Mouse (Mus musculus): ENCODE results near the gene Gpr157. TPM values are rescaled to one million over a fixed set of nuclear protein-coding genes. Genes with fewer than 3 reads are reported as not detected.

Gene Gpr157
- total RNA-seq, 2 experiments from 2014 or later, result 1.0 to 1.6 TPM

DNA sequence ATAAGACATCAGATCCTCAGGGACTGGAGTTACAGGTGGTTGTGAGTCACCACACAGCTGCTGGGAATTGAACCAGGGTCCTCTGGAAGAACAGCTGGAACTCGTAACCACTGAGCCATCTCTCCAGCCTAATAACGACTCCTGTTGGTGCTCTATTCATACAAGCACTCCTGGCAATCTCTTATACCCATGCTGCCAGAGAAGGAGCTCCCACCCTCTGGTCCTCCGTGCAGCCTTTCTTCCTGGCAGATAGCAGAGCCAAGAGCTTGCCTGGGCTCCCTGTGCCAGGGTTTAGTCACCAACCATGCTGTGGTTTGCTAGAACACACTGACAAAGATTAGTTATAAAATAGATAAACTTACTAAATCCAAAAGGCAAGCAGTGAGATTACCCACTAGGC, 22.5 kb downstream of the Gpr157 start:
- peak in 1 of 2 experiments; percentile 19 for DNase-seq (ENCODE audit: low spot score in 2 of 2)

DNA sequence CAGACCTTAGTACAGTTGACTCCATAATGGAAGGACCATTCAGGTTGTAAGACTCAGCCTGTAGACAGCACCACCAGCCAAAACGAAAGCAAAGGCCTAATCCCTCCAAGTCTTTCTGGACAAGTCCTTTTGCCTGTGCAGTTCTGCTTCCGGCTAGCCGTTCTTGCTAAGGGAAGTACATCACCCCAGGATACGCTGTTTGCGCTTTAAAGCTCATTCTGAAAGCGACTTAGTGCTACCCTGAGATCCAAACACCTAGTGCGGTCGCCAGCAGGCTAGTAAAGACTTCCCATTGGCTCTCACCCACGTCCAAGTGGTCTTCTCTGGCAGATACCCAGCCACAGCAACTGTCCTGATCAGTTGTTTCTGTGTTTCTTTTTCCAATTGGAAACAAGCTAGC, 23.2 kb downstream of the Gpr157 start:
- peak in 1 of 2 experiments; percentile 25 for DNase-seq (ENCODE audit: low spot score in 2 of 2)

DNA sequence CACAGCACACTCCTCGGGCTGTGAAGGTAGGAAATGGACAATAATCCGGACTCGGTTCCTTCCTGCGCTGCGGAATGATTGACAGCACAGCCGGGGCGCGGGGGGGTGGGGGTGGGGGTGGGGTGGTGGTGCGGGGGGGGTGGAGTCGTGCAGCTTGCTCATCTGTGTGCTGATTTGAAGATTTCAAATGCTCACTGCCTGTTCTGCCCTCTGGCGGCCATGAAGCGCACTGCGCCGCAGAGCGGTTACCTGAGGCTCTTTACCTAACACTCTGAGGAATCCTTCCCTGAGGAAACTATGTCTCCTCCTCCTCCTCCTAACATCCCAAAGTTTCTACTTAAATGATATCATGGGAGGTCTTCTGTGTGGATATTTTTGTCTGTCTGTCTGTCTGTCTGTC, 25.7 kb downstream of the Gpr157 start:
- DNase-seq (ENCODE audit: low spot score in 2 of 2), result peak; percentile 62 to 71

DNA sequence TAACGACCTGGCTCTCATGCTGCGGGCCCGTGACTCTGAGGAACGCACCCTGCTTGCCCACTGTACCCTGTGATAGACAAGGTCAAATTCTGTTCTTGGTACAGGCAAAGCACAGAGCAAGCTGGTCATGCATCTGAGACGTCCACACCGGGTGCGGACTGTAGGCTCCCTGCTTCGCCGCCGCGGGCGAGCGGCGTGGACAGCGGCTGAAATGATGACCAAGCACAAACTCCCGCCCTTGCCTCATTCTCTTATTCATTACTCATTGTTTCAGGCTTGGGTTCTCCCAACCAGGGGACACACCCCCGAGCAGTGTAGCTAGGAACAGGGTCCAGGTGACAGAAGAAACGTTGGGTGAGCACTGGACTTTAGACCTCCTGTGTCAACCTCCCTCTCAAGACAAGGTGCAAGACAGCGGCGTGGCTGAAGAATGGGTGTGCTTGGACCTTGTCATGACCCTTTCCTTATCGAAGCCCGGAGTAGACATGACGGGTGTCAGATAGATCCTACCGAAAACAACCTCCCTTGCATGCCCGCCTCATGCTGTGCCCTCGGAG, 27.4 kb downstream of the Gpr157 start:
- no peak for DNase-seq (ENCODE audit: low spot score in 2 of 2)

DNA sequence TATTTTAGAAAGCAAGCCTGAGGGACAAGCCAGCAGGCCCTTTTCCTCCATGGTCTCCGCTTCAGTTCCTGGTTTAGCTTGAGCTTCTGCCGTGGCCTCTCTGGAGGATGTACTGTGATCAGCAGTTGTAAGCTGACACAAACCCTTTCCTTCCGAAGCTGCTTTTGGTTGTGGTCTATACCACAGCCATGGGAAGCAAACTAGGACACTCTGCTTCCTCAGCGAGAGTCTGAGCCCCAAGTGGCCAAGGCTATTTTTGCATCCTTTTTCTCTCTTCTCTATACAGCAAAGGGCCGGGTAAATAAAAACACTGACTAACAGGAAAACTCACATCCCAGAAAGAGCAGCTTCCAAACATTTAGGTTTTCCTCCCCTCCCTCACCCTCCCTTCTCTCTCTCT, 30.1 kb downstream of the Gpr157 start:
- no peak for DNase-seq (ENCODE audit: low spot score in 2 of 2)

DNA sequence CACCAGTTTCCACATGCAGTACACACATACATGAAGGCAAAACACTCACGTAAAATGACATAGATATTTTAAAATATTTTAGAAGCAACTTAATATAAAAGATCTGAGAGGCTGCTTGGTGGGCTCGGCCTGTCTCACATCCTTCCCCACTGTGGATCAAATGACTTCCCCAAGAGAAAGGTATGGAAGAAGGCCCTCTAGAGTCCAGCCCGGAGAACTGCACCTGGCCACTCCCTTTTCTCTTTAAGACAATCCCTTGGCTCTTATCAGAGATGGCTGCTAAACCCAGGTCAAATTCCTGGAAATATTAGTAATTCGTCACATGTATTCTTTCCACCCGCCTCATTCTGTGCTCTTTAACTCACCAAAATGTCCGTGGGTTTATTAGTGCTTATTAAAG, 31.0 kb downstream of the Gpr157 start:
- no peak for DNase-seq (ENCODE audit: low spot score in 2 of 2)

DNA sequence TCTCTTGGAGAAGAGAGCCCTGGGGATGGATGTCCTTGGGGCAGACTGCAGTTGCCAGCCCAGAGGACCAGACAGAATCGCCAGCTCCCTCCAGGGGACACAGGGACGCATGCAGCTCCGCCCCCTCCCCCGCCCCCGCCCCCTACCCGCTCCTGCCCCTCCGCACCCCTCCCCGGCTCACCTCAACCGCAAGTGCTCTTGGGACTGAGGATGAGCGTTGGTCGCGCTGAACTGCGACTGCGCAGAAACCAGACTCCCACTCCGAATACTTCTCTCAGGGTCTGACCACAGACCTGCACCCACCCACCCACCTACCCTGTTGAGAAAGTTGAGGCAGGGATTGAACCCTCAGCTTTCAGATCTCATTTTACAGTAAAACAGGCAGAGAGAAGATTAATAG, 31.9 kb downstream of the Gpr157 start, which contains the start of gene Slc2a5:
Gene Slc2a5 (plus strand): TSS at position 229 of the 400 bp plus-strand sequence.
- no peak for DNase-seq (ENCODE audit: low spot score in 2 of 2)

DNA sequence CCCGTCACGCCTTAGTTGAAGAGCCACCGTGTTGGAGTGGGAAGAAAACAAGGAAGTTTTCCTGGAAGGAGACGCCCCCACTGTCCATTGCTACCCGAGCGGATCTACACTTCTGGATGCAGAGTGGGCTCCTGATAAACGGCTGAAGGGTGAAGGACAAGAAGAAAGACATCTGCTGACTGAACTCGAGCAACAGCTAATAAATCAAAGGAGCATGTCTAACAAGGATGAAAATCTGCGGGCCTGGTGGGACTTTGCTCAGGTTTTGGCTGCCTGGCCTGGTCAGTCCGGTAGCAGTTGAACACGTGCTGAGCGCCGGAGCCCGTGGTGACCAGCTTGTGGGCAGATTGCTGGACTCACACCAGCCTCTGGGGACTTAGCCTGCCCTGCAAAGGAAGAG, 32.5 kb downstream of the Gpr157 start:
- DNase-seq (ENCODE audit: low spot score in 2 of 2), result no peak

DNA sequence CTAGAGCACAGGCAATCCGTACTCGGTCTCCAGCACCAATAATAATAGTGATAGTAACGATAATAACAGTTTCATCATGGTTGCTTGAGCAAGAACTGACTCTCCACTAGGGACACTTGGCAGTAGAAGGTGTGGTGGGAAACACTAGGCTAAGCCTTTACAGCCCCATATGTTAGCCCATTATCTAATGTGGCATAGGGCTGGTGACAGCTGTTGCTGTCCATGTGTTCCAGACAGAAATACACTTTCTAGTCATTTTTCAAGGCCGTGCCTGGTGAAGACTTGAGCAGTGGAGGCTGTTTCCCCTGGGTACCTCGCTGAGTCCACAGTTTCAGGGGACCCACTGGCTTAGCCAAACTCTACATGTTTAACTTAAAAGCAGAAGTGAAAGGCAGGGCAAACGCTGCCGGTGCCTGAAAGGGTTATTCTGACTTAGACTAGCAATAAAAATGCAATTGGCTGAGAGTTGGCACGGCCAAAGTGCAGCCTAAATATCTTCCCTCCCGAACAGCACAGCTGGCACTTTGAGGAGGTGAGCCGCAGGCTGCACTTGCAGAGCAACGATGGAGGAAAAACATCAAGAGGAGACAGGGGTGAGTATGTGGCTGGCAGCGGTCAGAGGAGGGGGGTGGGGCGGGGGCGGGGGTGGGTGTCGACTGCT, 33.1 kb downstream of the Gpr157 start:
- no peak for DNase-seq (ENCODE audit: low spot score in 2 of 2)

DNA sequence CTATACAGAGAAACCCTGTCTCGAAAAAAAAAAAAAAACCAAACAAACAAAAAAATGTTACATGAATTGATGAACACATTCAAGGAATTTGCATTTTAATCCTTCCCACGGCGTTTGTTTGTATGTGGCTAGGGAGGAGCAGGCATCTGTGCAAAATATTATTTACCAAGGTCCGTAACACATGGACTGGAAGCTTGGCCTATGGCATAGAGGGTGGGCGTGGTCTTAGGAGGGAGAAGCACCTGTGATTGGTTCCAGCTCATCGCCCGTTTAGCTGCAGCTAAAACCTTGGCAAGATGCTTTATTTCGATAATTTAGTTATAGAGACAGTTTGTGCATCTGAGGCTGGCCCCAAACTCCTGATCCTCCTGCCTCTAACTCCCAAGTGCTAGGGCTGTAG, 34.3 kb downstream of the Gpr157 start:
- no peak for DNase-seq (ENCODE audit: low spot score in 2 of 2)

DNA sequence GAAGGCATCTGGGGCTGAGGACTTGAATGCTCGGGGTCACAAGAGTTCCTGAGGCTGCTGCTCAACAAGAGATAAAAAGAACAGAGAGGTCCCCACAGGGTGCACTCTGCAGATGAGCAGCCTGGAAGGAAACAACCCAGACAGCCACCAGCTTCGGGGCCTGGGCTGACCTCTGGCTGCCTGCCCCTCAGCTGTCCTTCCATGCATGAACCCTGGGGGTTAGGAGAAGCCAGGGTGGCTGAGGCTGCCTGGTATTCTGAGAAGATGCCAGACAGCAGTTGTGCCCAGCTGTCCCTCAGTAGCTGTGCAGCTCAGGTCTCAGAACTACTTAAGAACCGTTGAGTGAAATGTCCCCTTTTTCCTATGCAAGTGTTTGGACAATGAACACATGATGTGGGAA, 35.3 kb downstream of the Gpr157 start:
- DNase-seq (ENCODE audit: low spot score in 2 of 2), result no peak

DNA sequence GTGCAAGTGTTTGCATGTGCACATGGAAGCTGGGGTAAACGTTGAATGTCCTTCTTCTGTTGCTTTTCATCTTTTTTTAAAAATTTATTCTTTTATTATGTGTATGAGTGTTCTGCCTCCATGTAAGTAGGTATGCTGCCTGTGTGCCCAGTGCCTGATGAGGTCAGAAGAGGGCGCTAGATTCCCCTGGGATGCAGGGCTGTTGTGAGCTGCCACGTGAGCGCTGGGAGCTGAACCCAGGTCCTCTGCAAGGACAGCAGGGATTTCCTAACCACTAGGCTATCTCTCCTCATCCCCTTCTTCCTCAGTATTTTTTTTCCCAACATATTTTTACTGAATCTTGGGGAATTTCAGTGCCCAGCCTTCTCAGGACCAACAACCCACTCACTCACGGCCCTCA, 39.2 kb downstream of the Gpr157 start:
- no peak for DNase-seq (ENCODE audit: low spot score in 2 of 2)

DNA sequence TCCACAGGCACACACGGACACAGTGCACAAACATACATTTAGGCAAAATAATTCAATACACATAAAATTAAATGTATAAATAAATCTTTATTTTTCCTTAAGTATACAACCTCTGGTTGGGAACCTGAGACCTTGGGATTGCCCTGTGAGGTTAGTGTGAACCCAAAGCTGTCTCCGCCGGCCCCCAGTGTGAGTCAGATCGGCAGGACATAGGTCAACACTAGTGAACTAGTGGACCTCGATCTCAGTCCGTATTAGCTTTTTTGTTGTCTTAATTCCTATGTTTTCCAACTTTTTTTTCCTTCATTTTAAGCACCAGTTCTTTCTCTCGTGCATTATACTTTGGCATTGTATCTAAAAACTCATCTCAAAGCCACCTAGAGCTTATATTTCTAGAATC, 40.7 kb downstream of the Gpr157 start:
- no peak for DNase-seq (ENCODE audit: low spot score in 2 of 2)

DNA sequence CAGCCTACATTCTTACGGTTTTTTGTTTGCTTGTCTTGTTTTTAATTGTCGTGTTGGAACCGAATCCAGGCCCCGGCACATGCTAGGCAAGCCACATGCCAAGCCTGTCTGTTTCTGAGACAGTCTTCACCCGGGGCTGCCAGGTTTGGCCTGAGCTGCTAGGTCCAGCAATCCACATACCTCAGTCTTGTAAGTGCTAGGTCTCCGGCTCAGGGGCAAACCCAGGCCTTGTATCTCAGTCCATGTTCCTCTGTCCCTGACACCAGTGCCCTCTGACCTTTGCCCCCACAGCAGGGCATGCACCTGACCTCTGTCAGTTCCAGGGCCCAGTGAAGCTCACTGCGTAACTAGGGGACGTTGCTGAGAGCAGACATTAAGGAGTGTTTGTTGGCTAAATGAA, 41.4 kb downstream of the Gpr157 start:
- no peak for DNase-seq (ENCODE audit: low spot score in 2 of 2)

DNA sequence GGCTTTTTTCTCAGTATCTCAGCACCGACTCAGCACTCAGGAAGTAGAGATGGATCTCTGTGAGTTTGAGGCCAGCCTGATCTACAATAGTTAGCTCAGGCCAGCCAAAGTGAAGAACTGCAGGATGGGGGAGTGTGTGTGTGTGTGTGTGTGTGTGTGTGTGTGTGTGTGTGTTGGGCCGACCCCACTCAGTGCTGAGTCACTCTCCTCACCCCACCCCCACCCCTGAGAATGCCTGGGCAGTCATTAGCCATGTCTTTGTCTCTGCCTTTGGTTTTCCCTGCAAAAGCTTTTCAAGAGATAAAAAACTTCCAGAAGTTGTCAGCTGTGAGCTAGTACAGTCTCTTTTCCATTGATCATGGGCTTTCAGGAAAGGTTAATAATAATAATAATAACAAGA, 43.5 kb downstream of the Gpr157 start:
- DNase-seq (ENCODE audit: low spot score in 2 of 2), result no peak

DNA sequence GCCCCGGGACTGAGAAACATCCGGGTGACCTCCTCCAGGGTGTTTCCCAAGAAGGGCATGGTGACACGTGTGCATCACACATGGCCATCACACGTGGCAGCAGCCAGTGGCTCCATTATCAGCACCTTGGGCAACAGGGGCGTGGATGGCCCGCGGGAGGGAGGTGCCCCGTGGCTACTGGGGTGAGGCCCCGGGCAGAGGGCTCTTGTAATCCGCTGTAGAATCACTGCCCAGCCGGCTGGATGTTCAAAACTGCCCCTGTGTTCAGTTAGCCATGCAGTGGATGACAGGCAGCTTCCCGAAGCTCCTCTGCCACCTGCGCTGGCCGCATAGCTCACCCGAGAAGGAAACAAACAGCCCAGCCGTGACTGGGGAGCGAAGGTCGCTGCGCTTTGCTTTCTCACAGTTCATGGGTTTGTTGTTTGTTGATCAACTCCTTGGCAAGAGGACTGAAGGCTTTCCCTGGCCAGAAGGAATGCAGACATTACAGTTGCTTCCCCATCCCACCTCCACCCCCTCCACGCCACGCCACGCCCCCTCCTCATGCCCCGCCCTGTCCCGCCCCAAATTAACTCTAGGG, 45.6 kb downstream of the Gpr157 start:
- no peak for DNase-seq (ENCODE audit: low spot score in 2 of 2)

DNA sequence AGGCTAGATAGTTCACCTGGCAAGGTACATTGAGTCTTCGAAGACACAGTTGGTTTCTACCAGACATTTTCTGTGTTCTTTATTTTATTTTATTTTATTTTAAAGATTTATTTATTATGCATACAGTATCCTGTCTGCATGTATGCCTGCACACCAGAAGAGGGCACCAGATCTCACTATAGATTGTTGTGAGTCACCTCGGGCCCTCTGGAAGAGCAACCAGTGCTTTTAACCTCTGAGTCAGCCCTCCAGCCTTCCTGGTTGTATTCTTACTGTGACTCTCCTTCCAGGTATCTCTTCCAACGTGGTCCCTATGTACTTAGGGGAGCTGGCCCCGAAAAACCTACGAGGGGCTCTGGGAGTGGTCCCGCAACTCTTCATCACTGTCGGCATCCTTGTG, 48.1 kb downstream of the Gpr157 start:
- DNase-seq (ENCODE audit: low spot score in 2 of 2), result no peak

DNA sequence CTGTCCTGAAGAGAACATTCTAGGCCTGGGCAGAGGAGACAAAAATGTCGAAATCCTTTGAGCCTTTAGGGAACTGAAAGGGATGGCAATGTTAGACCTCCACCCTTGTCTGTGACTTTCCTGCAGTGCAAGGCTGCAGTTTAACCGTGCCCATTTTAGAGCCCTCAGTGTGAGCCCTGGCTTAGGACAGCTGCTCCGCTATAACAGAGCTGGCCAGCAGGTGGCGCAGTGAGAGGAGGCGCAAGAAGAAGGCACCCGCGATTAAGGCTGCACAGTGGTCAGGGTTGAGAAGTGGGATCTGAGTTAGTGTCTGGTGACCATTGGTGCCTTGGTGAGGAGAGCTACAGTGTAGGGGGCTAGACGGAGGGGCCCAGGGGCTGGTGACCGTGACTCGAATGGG, 49.5 kb downstream of the Gpr157 start:
- DNase-seq (ENCODE audit: low spot score in 2 of 2), result peak; percentile 78 to 83

DNA sequence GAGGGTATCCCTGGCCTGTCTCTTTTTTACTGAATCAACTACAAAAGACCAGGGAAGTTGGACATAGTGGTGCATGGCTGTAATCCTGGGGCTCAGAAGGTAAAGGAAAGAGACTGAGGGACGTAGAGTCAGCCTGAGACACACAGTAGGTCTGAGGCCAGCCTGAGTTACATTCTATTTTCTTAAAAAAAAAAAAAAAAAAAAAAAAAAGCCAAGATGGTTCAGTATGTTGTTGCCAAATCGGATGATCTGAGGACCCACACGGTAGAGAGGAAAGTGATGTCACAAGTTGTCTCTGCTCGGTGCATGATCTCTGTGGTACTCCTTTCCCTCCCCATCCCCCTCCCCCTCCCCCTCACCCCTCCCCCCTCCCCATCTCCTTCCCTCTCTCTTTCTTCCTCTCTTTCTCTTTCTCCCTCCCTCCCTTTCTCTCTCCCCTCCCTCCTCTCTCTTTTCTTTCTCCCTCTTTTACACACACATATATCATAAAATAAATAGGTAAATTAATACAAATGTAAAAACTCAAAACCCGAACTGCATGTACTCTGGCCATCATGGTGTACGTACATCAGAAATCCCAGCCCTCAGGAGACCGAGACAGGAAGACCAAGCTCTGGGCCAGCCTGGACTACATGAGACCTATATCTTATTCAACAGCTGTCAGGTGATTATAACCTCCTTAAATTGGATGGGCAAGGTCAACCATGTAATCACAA, 50.4 kb downstream of the Gpr157 start:
- no peak for DNase-seq (ENCODE audit: low spot score in 2 of 2)

DNA sequence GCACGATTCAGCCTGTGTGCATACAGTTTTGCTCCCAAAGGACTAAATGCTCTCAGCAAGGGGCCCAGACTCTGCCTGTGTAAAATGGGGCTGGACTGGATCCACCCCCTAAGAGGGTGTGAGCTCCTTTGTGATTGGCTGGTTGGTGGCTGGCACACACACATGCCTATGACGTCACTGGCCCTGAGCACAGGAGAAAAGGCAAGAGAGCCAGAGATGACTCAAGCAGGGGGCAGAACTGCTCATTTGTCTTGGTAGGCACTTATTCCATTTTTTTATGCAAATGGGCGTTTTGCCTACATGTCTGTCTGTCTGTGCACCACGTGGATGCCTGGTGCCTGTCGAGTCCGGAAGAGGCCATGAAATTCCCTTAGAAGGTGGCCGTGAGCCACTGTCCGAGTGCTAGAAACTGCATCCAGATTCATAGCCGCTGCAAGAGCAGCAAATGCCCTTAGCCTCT, 50.9 kb downstream of the Gpr157 start:
- DNase-seq (ENCODE audit: low spot score in 2 of 2), result peak; percentile 49 to 59

DNA sequence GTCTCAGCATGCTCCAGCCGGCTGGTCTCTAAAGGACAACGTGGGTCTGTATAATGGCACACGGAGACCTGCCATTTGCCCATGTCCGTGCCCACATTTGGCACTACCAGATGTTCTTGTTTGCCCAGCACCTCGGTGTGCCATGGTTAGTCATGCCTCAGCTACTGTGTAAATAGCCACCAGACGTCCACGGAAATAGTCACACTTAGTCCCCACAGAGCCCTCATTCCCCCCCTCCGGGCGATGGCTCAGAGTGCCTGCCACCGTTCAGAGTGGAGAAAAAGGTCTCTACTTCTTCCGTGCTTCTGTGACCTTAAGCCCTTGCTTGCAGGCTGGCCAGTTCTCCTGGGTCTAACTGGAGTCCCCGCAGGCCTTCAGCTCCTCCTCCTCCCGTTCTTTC, 51.9 kb downstream of the Gpr157 start:
- no peak for DNase-seq (ENCODE audit: low spot score in 2 of 2)

DNA sequence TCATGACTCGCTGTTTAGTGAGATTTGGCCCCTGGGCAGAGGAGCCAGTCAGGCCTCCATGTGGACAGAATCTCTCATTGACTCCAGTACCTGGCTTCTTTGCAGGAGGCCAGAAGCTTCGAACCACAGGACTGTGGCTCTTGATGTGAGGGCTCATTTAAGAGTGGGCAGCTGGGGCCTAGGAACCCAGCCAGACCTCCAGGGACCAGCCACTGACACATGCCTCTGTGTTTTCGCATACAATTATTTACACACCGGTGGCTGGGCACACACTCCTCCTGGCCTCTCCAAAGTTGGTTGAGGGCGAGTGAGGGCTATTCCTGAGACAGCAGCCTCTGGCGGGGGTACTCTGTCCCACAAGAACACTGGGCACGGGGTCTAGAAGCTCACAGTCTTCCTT, 53.2 kb downstream of the Gpr157 start:
- DNase-seq (ENCODE audit: low spot score in 2 of 2), result no peak
